Mouse (Mus musculus): ENCODE measurements around the gene Tnfrsf14. TPM values are rescaled to one million over a fixed set of nuclear protein-coding genes. Genes with fewer than 3 reads are reported as not detected.

The Tnfrsf14 gene
- polyA plus RNA-seq, 1 experiment, result 19.4 TPM

- H3K27ac ChIP-seq (ENCODE audit: insufficient read depth, low read depth, low read length), result no peak overlapping the region
- peak overlapping the region; percentile 47; the same call in 1 of the 2 replicates for H3K4me3 ChIP-seq (ENCODE audit: insufficient read depth, low read depth, low read length)
- no peak for TF ChIP-seq CTCF (conservative IDR thresholded peaks at IDR 0.05; ENCODE audit: insufficient read depth, insufficient read length, low read depth, low read length)
- TF ChIP-seq POLR2A (IDR thresholded peaks at IDR 0.05; ENCODE audit: low read depth, low read length), result no peak
- no peak for DNase-seq
- 0 out of 2 replicates have a peak, but pooled peaks cover 4% of the 10 kb centered on the region for H3K4me1 ChIP-seq (ENCODE audit: control insufficient read depth, insufficient read depth, low read length)
- H3K27me3 ChIP-seq (replicated peaks; ENCODE audit: control insufficient read depth, insufficient read depth, low read length), result peaks cover 5% of the 10 kb centered on the region; the same call in 1 of the 2 replicates
- WGBS, result 43% methylated on average over 20 of the region's 20 CpGs
- no peaks in the 10 kb centered on the region for H3K36me3 ChIP-seq (ENCODE audit: control insufficient read depth, insufficient read depth, low read length)
Observed at GRCm38 (mm10) chr4:154960021-154960689, 31.8 kb upstream of the Tnfrsf14 start.

- no peak for DNase-seq
- WGBS, result 24% methylated on average over 8 of the region's 8 CpGs
- no peaks in the 10 kb centered on the region for H3K4me1 ChIP-seq (ENCODE audit: control insufficient read depth, insufficient read depth, low read length)
- TF ChIP-seq CTCF (conservative IDR thresholded peaks at IDR 0.05; ENCODE audit: insufficient read depth, insufficient read length, low read depth, low read length), result no peak
- TF ChIP-seq POLR2A (IDR thresholded peaks at IDR 0.05; ENCODE audit: low read depth, low read length), result no peak
- no peak overlapping the region for H3K27ac ChIP-seq (ENCODE audit: insufficient read depth, low read depth, low read length)
- peaks cover 5% of the 10 kb centered on the region; the same call in 1 of the 2 replicates for H3K27me3 ChIP-seq (replicated peaks; ENCODE audit: control insufficient read depth, insufficient read depth, low read length)
- no peak overlapping the region for H3K4me3 ChIP-seq (ENCODE audit: insufficient read depth, low read depth, low read length)
- H3K36me3 ChIP-seq (ENCODE audit: control insufficient read depth, insufficient read depth, low read length), result no peaks in the 10 kb centered on the region
Observed at GRCm38 (mm10) chr4:154958621-154959020, 30.3 kb upstream of the Tnfrsf14 start.

DNA sequence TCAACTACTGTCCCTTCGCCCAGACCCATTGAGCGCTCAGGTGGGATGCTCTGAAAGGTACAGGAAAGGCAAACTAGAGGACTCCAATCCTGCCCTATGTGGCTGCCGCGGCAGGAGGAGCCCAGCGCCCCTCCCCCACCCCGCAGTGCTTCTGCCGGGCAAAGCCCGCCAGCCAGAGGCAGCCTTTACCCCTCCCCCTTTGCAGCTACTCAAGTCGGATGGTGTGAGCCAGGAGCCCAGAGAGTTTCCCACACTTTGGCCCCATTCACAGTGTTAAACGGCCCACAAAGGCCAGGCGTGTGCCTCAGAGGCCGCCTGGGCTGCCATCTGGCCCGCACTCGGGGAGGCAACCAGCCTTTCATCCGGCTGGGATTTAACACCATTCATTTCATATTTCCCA is 29.8 kb upstream of the Tnfrsf14 start:
- TF ChIP-seq CTCF (conservative IDR thresholded peaks at IDR 0.05; ENCODE audit: insufficient read depth, insufficient read length, low read depth, low read length) (no peak), POLR2A (IDR thresholded peaks at IDR 0.05; ENCODE audit: low read depth, low read length) (no peak)
- peaks cover 5% of the 10 kb centered on the region; the same call in 1 of the 2 replicates for H3K27me3 ChIP-seq (replicated peaks; ENCODE audit: control insufficient read depth, insufficient read depth, low read length)
- H3K4me1 ChIP-seq (ENCODE audit: control insufficient read depth, insufficient read depth, low read length), result no peaks in the 10 kb centered on the region
- no peak overlapping the region for H3K4me3 ChIP-seq (ENCODE audit: insufficient read depth, low read depth, low read length)
- WGBS, result 13% methylated on average over 15 of the region's 15 CpGs
- H3K27ac ChIP-seq (ENCODE audit: insufficient read depth, low read depth, low read length), result no peak overlapping the region
- no peaks in the 10 kb centered on the region for H3K36me3 ChIP-seq (ENCODE audit: control insufficient read depth, insufficient read depth, low read length)
- DNase-seq, result no peak

- no peaks in the 10 kb centered on the region for H3K4me1 ChIP-seq (ENCODE audit: control insufficient read depth, insufficient read depth, low read length)
- peaks cover 5% of the 10 kb centered on the region; the same call in 1 of the 2 replicates for H3K27me3 ChIP-seq (replicated peaks; ENCODE audit: control insufficient read depth, insufficient read depth, low read length)
- no peak overlapping the region for H3K27ac ChIP-seq (ENCODE audit: insufficient read depth, low read depth, low read length)
- TF ChIP-seq POLR2A (IDR thresholded peaks at IDR 0.05; ENCODE audit: low read depth, low read length) (no peak), CTCF (conservative IDR thresholded peaks at IDR 0.05; ENCODE audit: insufficient read depth, insufficient read length, low read depth, low read length) (no peak)
- H3K4me3 ChIP-seq (ENCODE audit: insufficient read depth, low read depth, low read length), result no peak overlapping the region
- no peaks in the 10 kb centered on the region for H3K36me3 ChIP-seq (ENCODE audit: control insufficient read depth, insufficient read depth, low read length)
- no peak for DNase-seq
- WGBS, result 62% methylated on average over 13 of the region's 13 CpGs
Observed at GRCm38 (mm10) chr4:154957289-154957993, 29.1 kb upstream of the Tnfrsf14 start.

DNA sequence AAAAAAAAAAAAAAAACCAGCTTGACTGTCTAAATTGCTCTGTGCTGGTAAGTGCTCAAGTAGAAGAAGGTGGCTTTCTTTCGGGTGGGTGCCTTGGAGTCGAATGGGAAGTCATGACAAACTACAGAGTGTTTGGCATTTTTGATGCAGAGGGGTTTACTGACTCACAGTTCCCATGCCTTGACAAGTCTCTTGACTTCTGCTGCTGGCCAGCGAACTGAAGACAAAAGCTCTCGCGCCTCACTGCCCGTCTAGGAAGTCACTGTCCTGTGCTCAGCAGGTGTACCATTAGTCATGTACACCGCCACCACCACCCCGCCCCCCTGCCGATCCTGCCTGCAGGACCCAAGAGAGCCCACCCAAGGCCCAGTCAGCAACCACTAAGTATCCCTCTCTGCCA is 28.2 kb upstream of the Tnfrsf14 start:
- H3K27me3 ChIP-seq (replicated peaks; ENCODE audit: control insufficient read depth, insufficient read depth, low read length), result peaks cover 5% of the 10 kb centered on the region; the same call in 1 of the 2 replicates

GRCm38 (mm10) chr4:154952461-154953241 is 24.3 kb upstream of the Tnfrsf14 start:
- 5% methylated on average over 26 of the region's 26 CpGs for WGBS
- Histone ChIP-seq H3K4me3 (ENCODE audit: insufficient read depth, low read depth, low read length) (no peak overlapping the region), H3K27ac (ENCODE audit: insufficient read depth, low read depth, low read length) (no peak overlapping the region), H3K27me3 (replicated peaks; ENCODE audit: control insufficient read depth, insufficient read depth, low read length) (no peaks in the 10 kb centered on the region; the same call in 1 of the 2 replicates), H3K36me3 (ENCODE audit: control insufficient read depth, insufficient read depth, low read length) (no peaks in the 10 kb centered on the region), H3K4me1 (ENCODE audit: control insufficient read depth, insufficient read depth, low read length) (no peaks in the 10 kb centered on the region)
- DNase-seq, result no peak
- TF ChIP-seq POLR2A (IDR thresholded peaks at IDR 0.05; ENCODE audit: low read depth, low read length), result no peak
- TF ChIP-seq CTCF (conservative IDR thresholded peaks at IDR 0.05; ENCODE audit: insufficient read depth, insufficient read length, low read depth, low read length), result no peak

More for the DNA sequence above, 28.2 kb upstream of the Tnfrsf14 start:
- Histone ChIP-seq H3K4me1 (ENCODE audit: control insufficient read depth, insufficient read depth, low read length) (no peaks in the 10 kb centered on the region), H3K27ac (ENCODE audit: insufficient read depth, low read depth, low read length) (no peak overlapping the region), H3K4me3 (ENCODE audit: insufficient read depth, low read depth, low read length) (no peak overlapping the region), H3K36me3 (ENCODE audit: control insufficient read depth, insufficient read depth, low read length) (no peaks in the 10 kb centered on the region)
- TF ChIP-seq POLR2A (IDR thresholded peaks at IDR 0.05; ENCODE audit: low read depth, low read length), result no peak
- no peak for TF ChIP-seq CTCF (conservative IDR thresholded peaks at IDR 0.05; ENCODE audit: insufficient read depth, insufficient read length, low read depth, low read length)
- 48% methylated on average over 9 of the region's 9 CpGs for WGBS
- DNase-seq, result no peak
